Mouse (Mus musculus) G1E (cell line): ENCODE results near the gene Cfp. TPM values are rescaled to one million over a fixed set of nuclear protein-coding genes. Genes with fewer than 3 reads are reported as not detected.

Experiments used
- ATAC-seq: 2 replicates; pipeline ENCODE4 v1.8.0; 2016; ENCODE audit warnings: mild to moderate bottlenecking; ENCODE audit not compliant: insufficient number of reproducible peaks, poor library complexity, low FRiP score, severe bottlenecking; ENCODE audit errors: extremely low read depth
- DNase-seq: peaks from one replicate; pipeline ENCODE4 v3.0.0; 2012; ENCODE audit warnings: low spot score
- H3K27me3 ChIP-seq: 2 replicates; pipeline ENCODE4 v1.6.1; 2012; ENCODE audit warnings: mild to moderate bottlenecking, low read length, inconsistent platforms; ENCODE audit not compliant: insufficient read depth
- H3K36me3 ChIP-seq: replicated peaks from 2 replicates; pipeline ENCODE3; 2012; ENCODE audit warnings: mild to moderate bottlenecking, inconsistent platforms
- H3K4me1 ChIP-seq: 2 replicates; pipeline ENCODE4 v1.6.1; 2012; ENCODE audit warnings: low read depth, low read length, inconsistent platforms, mixed read lengths; ENCODE audit not compliant: insufficient read depth
- H3K4me3 ChIP-seq: 2 replicates; pipeline ENCODE4 v1.5.1; 2012; ENCODE audit warnings: low read depth, mild to moderate bottlenecking, inconsistent platforms, low read length, moderate library complexity, mixed read lengths
- H3K9me3 ChIP-seq: replicated peaks from 2 replicates; pipeline ENCODE4 v1.6.1; 2012; ENCODE audit warnings: inconsistent platforms
- CTCF ChIP-seq: IDR thresholded peaks from 2 replicates; pipeline ENCODE4 v1.5.1; 2012; ENCODE audit warnings: low read depth, low read length, inconsistent platforms, mixed read lengths
- GATA1 ChIP-seq: IDR thresholded peaks from 2 replicates; pipeline ENCODE4 v1.6.1; 2012; ENCODE audit warnings: borderline replicate concordance, low read length, inconsistent platforms, mixed read lengths
- GATA2 ChIP-seq: IDR thresholded peaks from 2 replicates; pipeline ENCODE4 v1.6.1; 2012; ENCODE audit warnings: low read depth, low read length, inconsistent platforms, borderline replicate concordance
- POLR2AphosphoS5 ChIP-seq: IDR thresholded peaks from 2 replicates; pipeline ENCODE4 v1.6.1; 2012; ENCODE audit warnings: low read depth, low read length, inconsistent platforms; ENCODE audit not compliant: insufficient replicate concordance
- TAL1 ChIP-seq: conservative IDR thresholded peaks from 2 replicates; pipeline ENCODE4 v1.6.1; 2012; ENCODE audit warnings: low read depth, low read length, inconsistent platforms, mixed read lengths
- polyA plus RNA-seq: library from polyadenylated mRNA; stranded (reverse); fragments of >175 nt; gene quantifications from 2 replicates; pipeline ENCODE4 v1.2.3, GENCODE M21; 2012
- total RNA-seq, 2 experiments: library from RNA; stranded (forward) in 1 of 2; stranded (reverse) in 1 of 2; fragments of 200-1000 nt in 1 of 2; fragments of >200 nt in 1 of 2; fragmentation: Nextera tagmentation in 1 of 2; gene quantifications; 2 replicates each; pipeline ENCODE4 v1.2.3; 2014 to 2017

Gene Cfp
- total RNA-seq (2014; fragmentation: Nextera tagmentation) (6.2 and 10.1 TPM in 2 replicates), total RNA-seq (2017) (9.5 and 12.1 TPM in 2 replicates), polyA plus RNA-seq (4.9 and 5.9 TPM in 2 replicates)

GRCm38 (mm10) chrX:20931364-20931763 is at the start of gene Cfp:
Gene Cfp, minus strand, starts transcription at chrX:20931555.
- peaks cover 51% of the 10 kb centered on the region for H3K36me3 ChIP-seq
- no peak within 1 kb of the TSS for H3K4me3 ChIP-seq
- peaks cover 14% of the 10 kb centered on the region for H3K4me1 ChIP-seq
- H3K27me3 ChIP-seq: no peaks in the 10 kb centered on the region
- no peaks in the 10 kb centered on the region for H3K9me3 ChIP-seq
- peak; percentile 14 for DNase-seq
- TF ChIP-seq GATA1: no peak
- TF ChIP-seq TAL1: no peak
- no peak for TF ChIP-seq CTCF
- no peak for TF ChIP-seq GATA2
- ATAC-seq: peak; percentile 60; the same call in 1 of the 2 replicates

- no peak for TF ChIP-seq GATA2
- no peak for TF ChIP-seq CTCF
- DNase-seq (no peak), ATAC-seq (no peak)
Measured at GRCm38 (mm10) chrX:20980901-20981300, 49.5 kb upstream of the Cfp start.

GRCm38 (mm10) chrX:20961477-20962378 is 30.4 kb upstream of the Cfp start, which contains the start of gene Uxt:
Gene Uxt, minus strand, starts transcription at chrX:20962017.
- TF ChIP-seq CTCF: no peak
- no peak for TF ChIP-seq GATA1
- Histone ChIP-seq H3K36me3 (peaks cover 27% of the 10 kb centered on the region), H3K4me1 (no peaks in the 10 kb centered on the region), H3K9me3 (no peaks in the 10 kb centered on the region), H3K27me3 (no peaks in the 10 kb centered on the region), H3K4me3 (peak within 1 kb of the TSS; percentile 70)
- ATAC-seq: peak; percentile 90
- DNase-seq: peak; percentile 76

More at GRCm38 (mm10) chrX:20980901-20981300, 49.5 kb upstream of the Cfp start:
- H3K9me3 ChIP-seq: no peaks in the 10 kb centered on the region
- no peaks in the 10 kb centered on the region for H3K27me3 ChIP-seq
- peaks cover 17% of the 10 kb centered on the region for H3K36me3 ChIP-seq
- no peaks in the 10 kb centered on the region for H3K4me1 ChIP-seq
- H3K4me3 ChIP-seq: no peak overlapping the region

- no peak for TF ChIP-seq TAL1
- no peak for TF ChIP-seq GATA1
- TF ChIP-seq GATA2: no peak
- DNase-seq (peak; percentile 81), ATAC-seq (peak; percentile 97)
- Histone ChIP-seq H3K4me1 (peaks cover 13% of the 10 kb centered on the region), H3K4me3 (peak within 1 kb of the TSS; percentile 77), H3K36me3 (peaks cover 20% of the 10 kb centered on the region), H3K27me3 (no peaks in the 10 kb centered on the region), H3K9me3 (no peaks in the 10 kb centered on the region)
Measured at GRCm38 (mm10) chrX:20950191-20950880, 19.0 kb upstream of the Cfp start, which contains the start of gene Elk1. Gene Elk1, minus strand, starts transcription at chrX:20950608.

- Histone ChIP-seq H3K9me3 (no peaks in the 10 kb centered on the region), H3K4me3 (no peak overlapping the region), H3K36me3 (peaks cover 6% of the 10 kb centered on the region), H3K4me1 (peaks cover 12% of the 10 kb centered on the region), H3K27me3 (no peaks in the 10 kb centered on the region)
- ATAC-seq: no peak
- TF ChIP-seq GATA2: no peak
- TF ChIP-seq POLR2AphosphoS5: no peak
- peak; percentile 25; the same call in 1 of the 2 replicates for TF ChIP-seq CTCF
- no peak for TF ChIP-seq GATA1
- no peak for TF ChIP-seq TAL1
- DNase-seq: peak; percentile 2
Measured at GRCm38 (mm10) chrX:20946055-20946454, 14.7 kb upstream of the Cfp start.

- ATAC-seq: peak; percentile 49
- Histone ChIP-seq H3K9me3 (no peaks in the 10 kb centered on the region), H3K4me1 (peaks cover 14% of the 10 kb centered on the region), H3K27me3 (no peaks in the 10 kb centered on the region), H3K36me3 (peaks cover 55% of the 10 kb centered on the region), H3K4me3 (no peak overlapping the region)
- TF ChIP-seq GATA2 (no peak), GATA1 (no peak), POLR2AphosphoS5 (no peak), TAL1 (no peak), CTCF (no peak)
- DNase-seq: no peak
Measured at GRCm38 (mm10) chrX:20931963-20932362, 608 bp upstream of the Cfp start.
